Mouse (Mus musculus): ENCODE measurements at regions not wholly inside any gene's neighbourhood (a gene's known extent, or its start where the extent isn't known, plus 50 kb on each side); places are given as distances from the start of the nearest gene placed in this dataset.

DNA sequence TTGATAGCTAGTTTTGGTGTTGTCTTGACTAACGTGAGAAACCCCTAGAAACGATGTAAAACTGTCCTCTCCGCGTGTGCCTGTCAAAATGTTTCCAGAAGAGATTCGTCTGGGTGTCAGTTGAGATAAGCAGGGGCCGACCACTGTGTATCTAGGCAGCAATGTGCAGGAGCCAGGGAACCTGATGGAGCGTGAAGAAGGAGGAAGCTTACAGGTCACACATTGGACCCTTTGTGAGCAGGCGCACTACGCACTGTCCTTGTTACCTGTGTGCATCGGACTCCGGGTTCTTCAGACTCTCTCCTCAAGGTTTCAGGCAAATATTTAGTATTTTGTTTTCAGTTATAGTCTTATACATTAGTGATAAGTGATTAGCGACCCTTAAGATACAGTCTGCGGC lies 59.5 kb upstream of the Slc35b3 start:
- Histone ChIP-seq H3K4me3 (ENCODE audit: insufficient read depth, low read length) (no peak overlapping the region), H3K27ac (ENCODE audit: insufficient read depth, low read depth, low read length) (no peak overlapping the region), H3K4me1 (ENCODE audit: control insufficient read depth, insufficient read depth, low read length) (no peaks in the 10 kb centered on the region)
- TF ChIP-seq CTCF (IDR thresholded peaks at IDR 0.05; ENCODE audit: low read depth, low read length) = no peak
- no peak for TF ChIP-seq POLR2A (IDR thresholded peaks at IDR 0.05; ENCODE audit: borderline replicate concordance, low read depth, low read length)

DNA sequence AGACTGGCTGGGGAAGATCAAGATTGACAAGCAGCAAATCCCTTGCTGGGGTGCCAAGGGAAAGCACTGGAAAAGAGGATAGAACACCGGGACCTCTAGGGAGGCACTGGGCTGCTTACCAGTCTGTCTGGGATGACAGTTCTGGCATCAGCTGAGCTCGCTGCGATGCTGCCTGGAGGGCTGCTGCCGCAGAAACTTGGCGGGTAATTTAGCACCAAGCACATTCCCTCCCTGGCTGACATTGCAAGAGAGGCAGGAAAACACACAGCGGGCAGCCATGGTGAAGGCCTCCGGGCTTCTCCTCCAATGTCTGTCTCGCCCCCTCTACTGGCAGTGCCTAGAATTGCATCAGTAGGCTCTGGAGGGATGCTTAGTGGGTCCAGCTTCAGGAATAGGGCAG lies 51.0 kb upstream of the Slc35b3 start:
- Histone ChIP-seq H3K4me3 (ENCODE audit: insufficient read depth, low read length) (no peak overlapping the region), H3K4me1 (ENCODE audit: control insufficient read depth, insufficient read depth, low read length) (no peaks in the 10 kb centered on the region; the same call in 1 of the 2 replicates), H3K27ac (ENCODE audit: insufficient read depth, low read depth, low read length) (no peak overlapping the region)
- peak; percentile 82 for TF ChIP-seq CTCF (IDR thresholded peaks at IDR 0.05; ENCODE audit: low read depth, low read length)
- TF ChIP-seq POLR2A (IDR thresholded peaks at IDR 0.05; ENCODE audit: borderline replicate concordance, low read depth, low read length) = no peak
